Mouse (Mus musculus): ENCODE data around the gene Emc10. TPM values are rescaled to one million over a fixed set of nuclear protein-coding genes. Genes with fewer than 3 reads are reported as not detected.

The Emc10 gene
- polyA plus RNA-seq, 1 experiment from 2014 or later = 133 TPM

DNA sequence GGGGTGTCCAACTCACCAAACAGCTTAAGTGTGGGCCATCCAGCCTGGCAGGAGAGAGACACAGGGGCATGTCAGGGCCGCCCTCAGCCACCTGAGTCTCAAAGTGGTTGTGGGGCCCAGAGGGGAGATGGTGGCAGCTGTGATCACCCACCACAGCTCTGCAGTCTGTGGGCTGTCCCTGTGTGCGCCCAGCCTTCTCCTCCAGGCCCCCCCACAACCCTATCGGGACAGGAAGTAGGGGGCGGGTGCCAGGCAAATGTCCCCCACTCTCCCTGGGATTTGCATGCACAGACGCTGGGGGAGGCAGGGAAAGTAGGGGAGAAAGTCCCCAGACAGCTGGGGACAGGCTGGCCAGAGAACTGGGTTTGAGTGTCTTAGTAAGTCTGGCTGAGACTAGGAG, 34.9 kb upstream of the Emc10 start:
- ATAC-seq (ENCODE audit: insufficient read depth) = no peak
- no peak for DNase-seq
- 36% methylated on average over 5 of the region's 5 CpGs for whole genome bisulfite sequencing

DNA sequence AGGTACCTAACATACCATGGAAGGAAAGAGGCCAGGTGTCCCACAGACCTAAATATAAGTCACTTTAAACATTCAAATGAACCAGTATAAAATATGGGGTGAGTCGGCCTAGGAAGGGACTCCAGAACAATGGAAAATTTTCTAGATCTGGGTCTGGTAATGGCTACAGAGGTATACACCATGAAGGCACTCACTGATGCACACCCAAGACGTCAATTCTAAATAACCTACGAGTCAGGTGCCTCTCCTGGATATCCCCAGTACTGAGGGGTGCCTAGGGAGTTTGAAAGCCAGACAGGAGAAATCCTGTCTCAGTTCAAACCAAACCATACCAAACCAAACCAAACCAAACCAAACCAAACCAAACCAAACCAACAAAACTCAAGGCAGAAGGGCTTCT, 34.2 kb upstream of the Emc10 start:
- Histone ChIP-seq H3K4me2 (no peak overlapping the region), H3K27ac (ENCODE audit: low read depth) (no peak overlapping the region), H3K9ac (no peak overlapping the region), H3K4me3 (ENCODE audit: low read depth, low read length) (no peak overlapping the region), H3K27me3 (ENCODE audit: insufficient read depth, low read length) (peaks cover 17% of the 10 kb centered on the region; the same call in 1 of the 2 replicates), H3K36me3 (ENCODE audit: insufficient read depth) (peaks cover 33% of the 10 kb centered on the region), H3K9me3 (ENCODE audit: low read depth, low read length) (no peaks in the 10 kb centered on the region), H3K4me1 (ENCODE audit: insufficient read depth) (no peaks in the 10 kb centered on the region)
- 77% methylated on average over 3 of the region's 3 CpGs for WGBS
- ATAC-seq (ENCODE audit: insufficient read depth) (no peak), DNase-seq (no peak)
- no peak for TF ChIP-seq CTCF (IDR thresholded peaks at IDR 0.05; ENCODE audit: low read depth)

More for the DNA sequence above, 34.9 kb upstream of the Emc10 start:
- no peak overlapping the region for H3K9ac ChIP-seq
- no peak for TF ChIP-seq CTCF (IDR thresholded peaks at IDR 0.05; ENCODE audit: low read depth)
- H3K4me1 ChIP-seq (ENCODE audit: insufficient read depth) = no peaks in the 10 kb centered on the region
- H3K9me3 ChIP-seq (ENCODE audit: low read depth, low read length) = no peaks in the 10 kb centered on the region
- H3K27me3 ChIP-seq (ENCODE audit: insufficient read depth, low read length) = peaks cover 15% of the 10 kb centered on the region; the same call in 1 of the 2 replicates
- H3K36me3 ChIP-seq (ENCODE audit: insufficient read depth) = peaks cover 39% of the 10 kb centered on the region
- H3K27ac ChIP-seq (ENCODE audit: low read depth) = no peak overlapping the region
- no peak overlapping the region for H3K4me3 ChIP-seq (ENCODE audit: low read depth, low read length)
- no peak overlapping the region for H3K4me2 ChIP-seq

DNA sequence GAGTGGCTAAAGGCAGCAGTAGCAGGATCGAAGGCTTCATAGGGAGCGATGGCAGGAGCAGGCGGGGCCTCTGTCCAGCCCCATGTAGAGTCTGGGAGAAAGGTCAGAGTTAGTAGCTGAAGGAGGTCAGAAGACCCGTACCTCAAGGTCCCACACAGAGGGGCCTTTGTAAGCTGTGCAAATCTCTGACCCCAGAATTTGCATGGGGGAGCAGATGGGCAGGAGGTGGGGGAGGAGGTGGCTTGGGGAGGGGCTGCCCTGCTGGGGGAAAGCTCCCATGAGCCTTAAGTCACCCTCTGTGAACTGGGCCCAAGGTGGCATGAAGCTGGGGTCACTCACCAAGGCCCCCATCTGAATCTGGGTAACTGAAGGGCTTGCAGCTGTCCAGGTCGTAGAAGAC, 33.2 kb upstream of the Emc10 start:
- Histone ChIP-seq H3K27ac (ENCODE audit: low read depth) (no peak overlapping the region), H3K4me3 (ENCODE audit: low read depth, low read length) (no peak overlapping the region), H3K4me1 (ENCODE audit: insufficient read depth) (0 out of 2 replicates have a peak, but pooled peaks cover 3% of the 10 kb centered on the region), H3K36me3 (ENCODE audit: insufficient read depth) (peaks cover 24% of the 10 kb centered on the region), H3K4me2 (no peak overlapping the region), H3K9ac (no peak overlapping the region), H3K27me3 (ENCODE audit: insufficient read depth, low read length) (peaks cover 22% of the 10 kb centered on the region; the same call in 1 of the 2 replicates), H3K9me3 (ENCODE audit: low read depth, low read length) (no peaks in the 10 kb centered on the region)
- no peak for DNase-seq
- 56% methylated on average over 5 of the region's 5 CpGs for WGBS
- no peak for TF ChIP-seq CTCF (IDR thresholded peaks at IDR 0.05; ENCODE audit: low read depth)
- ATAC-seq (ENCODE audit: insufficient read depth) = no peak

DNA sequence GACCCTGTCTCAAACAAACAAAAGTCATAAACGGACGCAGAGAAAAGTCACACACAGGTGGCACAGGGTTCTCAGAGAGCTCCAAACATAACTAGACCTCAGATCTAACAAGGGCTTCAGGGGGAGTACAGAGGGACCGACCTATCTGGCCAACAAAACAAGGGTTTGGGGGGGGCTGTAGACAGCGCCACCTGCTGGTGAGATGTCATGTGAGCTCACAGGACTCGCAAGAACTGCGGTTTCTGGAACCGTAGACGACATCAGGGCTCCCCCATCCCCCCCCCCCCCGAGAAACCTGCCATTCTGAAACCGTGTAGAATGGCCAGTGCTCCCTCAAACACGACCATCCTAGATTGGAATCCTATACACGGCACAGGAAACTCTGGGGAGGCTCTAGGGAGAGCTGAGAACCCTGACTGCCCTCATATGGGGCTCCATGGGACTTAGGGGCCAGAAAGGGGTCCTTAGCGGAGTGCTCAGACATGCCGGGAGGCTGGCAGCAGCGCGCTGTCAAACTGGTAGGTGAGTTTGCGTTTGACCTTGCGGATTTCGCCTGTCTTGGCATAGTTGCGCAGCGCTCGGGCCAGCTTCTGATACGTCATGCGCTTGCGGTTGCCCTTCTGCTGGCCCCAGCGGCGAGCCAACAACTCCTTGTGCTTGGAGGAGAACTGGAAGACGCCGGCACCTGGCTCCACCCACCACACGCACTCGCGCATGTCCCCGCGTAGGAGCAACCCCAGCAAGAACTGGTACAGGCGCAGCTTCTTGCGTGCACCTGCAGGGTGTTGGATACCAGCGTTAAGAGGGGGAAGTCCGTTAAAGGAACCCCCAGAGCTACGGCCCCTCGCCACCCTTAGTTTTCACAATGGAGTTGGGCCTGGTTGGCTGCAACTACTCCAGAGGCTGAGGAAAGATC, 31.4 kb upstream of the Emc10 start:
- H3K36me3 ChIP-seq (ENCODE audit: insufficient read depth) = peaks cover 6% of the 10 kb centered on the region
- peak overlapping the region; percentile 27; the same call in 1 of the 2 replicates for H3K9ac ChIP-seq
- no peaks in the 10 kb centered on the region for H3K9me3 ChIP-seq (ENCODE audit: low read depth, low read length)
- no peak for ATAC-seq (ENCODE audit: insufficient read depth)
- peak; percentile 82 for DNase-seq
- peak overlapping the region; percentile 26 for H3K4me3 ChIP-seq (ENCODE audit: low read depth, low read length)
- H3K27me3 ChIP-seq (ENCODE audit: insufficient read depth, low read length) = peaks cover 38% of the 10 kb centered on the region; the same call in 1 of the 2 replicates
- H3K4me2 ChIP-seq = peak overlapping the region; percentile 64
- WGBS = 5% methylated on average over 40 of the region's 40 CpGs
- 0 out of 2 replicates have a peak, but pooled peaks cover 3% of the 10 kb centered on the region for H3K4me1 ChIP-seq (ENCODE audit: insufficient read depth)
- TF ChIP-seq CTCF (IDR thresholded peaks at IDR 0.05; ENCODE audit: low read depth) = peak; percentile 82
- no peak overlapping the region for H3K27ac ChIP-seq (ENCODE audit: low read depth)

DNA sequence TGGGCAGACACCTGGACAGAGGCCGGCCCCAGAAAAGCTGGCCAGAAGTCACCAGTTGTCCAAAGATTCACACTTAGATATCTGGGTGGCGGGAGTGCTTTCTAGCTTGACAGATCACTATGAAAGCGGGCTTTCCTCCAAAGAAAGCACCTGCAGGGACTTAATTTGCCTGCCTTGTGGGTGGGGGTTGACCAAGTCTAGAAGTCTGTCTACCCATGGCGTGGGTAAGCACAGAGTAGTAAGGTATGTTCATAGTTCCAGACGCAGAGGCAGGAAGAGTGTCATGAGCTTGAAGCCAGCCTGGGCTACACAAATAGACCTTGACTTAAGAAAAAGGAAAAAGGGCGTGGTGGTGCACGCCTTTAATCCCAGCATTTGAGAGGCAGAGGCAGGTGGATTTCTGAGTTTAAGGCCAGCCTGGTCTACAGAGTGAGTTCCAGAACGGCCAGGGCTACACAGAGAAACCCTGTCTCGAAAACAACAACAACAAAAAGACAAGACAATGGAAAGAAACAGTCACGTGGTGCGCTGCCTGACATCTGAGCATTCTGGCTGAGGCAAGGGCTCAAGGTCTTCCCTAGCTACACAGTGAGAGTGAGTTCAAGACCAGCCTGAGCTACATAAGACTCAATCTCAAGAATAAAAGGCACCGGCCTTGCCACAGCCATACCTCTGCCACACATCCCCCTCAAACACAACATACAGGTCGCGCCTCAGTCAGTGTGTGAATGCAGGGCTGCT, 30.3 kb upstream of the Emc10 start:
- Histone ChIP-seq H3K9ac (no peak overlapping the region), H3K27me3 (ENCODE audit: insufficient read depth, low read length) (peaks cover 46% of the 10 kb centered on the region), H3K4me2 (no peak overlapping the region), H3K27ac (ENCODE audit: low read depth) (no peak overlapping the region), H3K4me3 (ENCODE audit: low read depth, low read length) (no peak overlapping the region), H3K36me3 (ENCODE audit: insufficient read depth) (no peaks in the 10 kb centered on the region), H3K4me1 (ENCODE audit: insufficient read depth) (0 out of 2 replicates have a peak, but pooled peaks cover 3% of the 10 kb centered on the region), H3K9me3 (ENCODE audit: low read depth, low read length) (no peaks in the 10 kb centered on the region)
- no peak for TF ChIP-seq CTCF (IDR thresholded peaks at IDR 0.05; ENCODE audit: low read depth)
- WGBS = 80% methylated on average over 14 of the region's 14 CpGs
- ATAC-seq (ENCODE audit: insufficient read depth) (no peak), DNase-seq (no peak)

DNA sequence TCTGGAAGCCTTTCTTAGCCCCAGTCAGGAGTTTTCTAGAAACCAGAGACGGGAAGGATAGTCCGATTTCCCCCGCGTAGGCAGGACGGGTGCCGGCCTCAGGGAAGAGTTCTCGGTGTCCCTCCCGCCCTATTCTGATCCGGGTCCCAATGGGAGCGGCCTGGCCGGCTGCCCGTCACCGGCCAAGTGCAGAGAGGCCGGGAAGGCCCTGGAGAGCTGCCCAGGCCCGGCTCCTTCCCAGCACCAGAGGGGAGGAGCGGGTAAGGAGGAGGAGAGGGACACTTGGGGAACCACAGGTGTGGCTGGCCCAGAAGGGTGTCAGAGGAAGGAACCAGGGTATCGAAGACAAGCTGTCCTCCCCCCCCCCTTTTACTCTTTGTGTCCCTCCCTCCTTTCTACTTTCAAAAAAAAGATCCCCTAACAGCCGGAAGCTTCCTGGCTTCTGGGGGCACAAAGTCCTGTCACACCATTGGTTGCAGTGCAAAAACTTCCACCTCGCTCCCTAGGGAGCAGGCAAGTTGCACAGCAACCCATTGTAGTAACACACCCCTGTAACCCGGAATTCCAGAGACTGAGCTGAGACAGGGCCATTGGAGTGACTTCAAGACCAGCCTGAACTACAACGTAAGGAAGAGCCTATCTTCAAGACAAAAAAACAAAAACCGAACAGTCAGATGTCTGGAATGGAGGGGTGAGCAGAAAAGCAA, 28.9 kb upstream of the Emc10 start:
- peak overlapping the region; percentile 45 for H3K4me2 ChIP-seq
- no peaks in the 10 kb centered on the region for H3K9me3 ChIP-seq (ENCODE audit: low read depth, low read length)
- TF ChIP-seq CTCF (IDR thresholded peaks at IDR 0.05; ENCODE audit: low read depth) = no peak
- WGBS = 12% methylated on average over 22 of the region's 22 CpGs
- peak overlapping the region; percentile 33; the same call in 1 of the 2 replicates for H3K9ac ChIP-seq
- 0 out of 2 replicates have a peak, but pooled peaks cover 3% of the 10 kb centered on the region for H3K4me1 ChIP-seq (ENCODE audit: insufficient read depth)
- peaks cover 46% of the 10 kb centered on the region for H3K27me3 ChIP-seq (ENCODE audit: insufficient read depth, low read length)
- no peak overlapping the region for H3K27ac ChIP-seq (ENCODE audit: low read depth)
- DNase-seq (peak; percentile 84), ATAC-seq (ENCODE audit: insufficient read depth) (peak; percentile 58)
- no peaks in the 10 kb centered on the region for H3K36me3 ChIP-seq (ENCODE audit: insufficient read depth)
- peak overlapping the region; percentile 4; the same call in 1 of the 2 replicates for H3K4me3 ChIP-seq (ENCODE audit: low read depth, low read length)
